Comparison of ENCODE assay signal across 29 mouse cellular contexts in genomic region chr17:37011719-37012118, GRCm38 (mm10). TPM values are rescaled to one million over a fixed set of nuclear protein-coding genes. Genes with fewer than 3 reads are reported as not detected.
DNase-seq lines count a peak whose midpoint lies in the region; ATAC-seq and TF ChIP-seq lines count a peak whose summit lies in the region.
"Had no signal": no experiment of that assay in that cellular context is flagged by ENCODE, and none has a peak within 500 bp of the region (broad histone marks: within the 10 kb centered on the region; RNA-seq: fewer than 3 reads in every experiment).

No protein-coding gene starts in this region.

- H3K27ac ChIP-seq in forebrain, embryonic 15.5 days (replicated peaks) = no peak overlapping the region
- H3K27ac ChIP-seq in forebrain, embryonic 16.5 days (ENCODE audit: low read length) = no peak overlapping the region
- H3K27ac ChIP-seq in ES-Bruce4 (ENCODE audit: insufficient read depth, low read length) = peak overlapping the region; percentile 45
- peak overlapping the region; percentile 10; the same call in 1 of the 2 replicates for H3K27ac ChIP-seq in ES-E14 (ENCODE audit: insufficient read depth, low read depth, low read length, poor library complexity, severe bottlenecking)
- H3K27ac ChIP-seq: embryonic facial prominence, embryonic 10.5 days; embryonic facial prominence, embryonic 12.5 days; forebrain, embryonic 13.5 days had no signal

- peaks cover 18% of the 10 kb centered on the region for H3K4me1 ChIP-seq in forebrain, embryonic 15.5 days
- 0 out of 2 replicates have a peak, but pooled peaks cover 5% of the 10 kb centered on the region for H3K4me1 ChIP-seq in forebrain, embryonic 16.5 days (replicated peaks; ENCODE audit: control insufficient read depth, insufficient read depth, low read length)
- H3K4me1 ChIP-seq in ES-Bruce4 (ENCODE audit: control insufficient read depth, insufficient read depth, low read length) (no peaks in the 10 kb centered on the region), ES-E14 (ENCODE audit: control insufficient read depth in 2 of 2, insufficient read depth in 2 of 2, low read length in 2 of 2, poor library complexity in 1 of 2) (peaks cover 5 to 9% of the 10 kb centered on the region in 2 experiments; a peak in 3 of 4 replicates)
- H3K4me1 ChIP-seq: embryonic facial prominence, embryonic 10.5 days; embryonic facial prominence, embryonic 12.5 days had no signal

- TF ChIP-seq POLR2A in ES-Bruce4 (IDR thresholded peaks at IDR 0.05; ENCODE audit: insufficient read depth, low read length) = no peak

- no peak for TF ChIP-seq CTCF in ES-Bruce4 (IDR thresholded peaks at IDR 0.05; ENCODE audit: low read depth, low read length)

- H3K9me3 ChIP-seq in forebrain, embryonic 15.5 days = no peaks in the 10 kb centered on the region
- no peaks in the 10 kb centered on the region for H3K9me3 ChIP-seq in forebrain, embryonic 16.5 days (ENCODE audit: control insufficient read depth, low read length)
- no peaks in the 10 kb centered on the region for H3K9me3 ChIP-seq in ES-Bruce4 (replicated peaks; ENCODE audit: control insufficient read depth, insufficient read depth, low read length, poor library complexity, severe bottlenecking)
- no peaks in the 10 kb centered on the region for H3K9me3 ChIP-seq in ES-E14 (ENCODE audit: control insufficient read depth, insufficient read depth, low read depth, low read length)
- H3K9me3 ChIP-seq: embryonic facial prominence, embryonic 10.5 days; embryonic facial prominence, embryonic 12.5 days; forebrain, embryonic 13.5 days had no signal

- no peak overlapping the region for H3K4me3 ChIP-seq in forebrain, embryonic 15.5 days
- no peak overlapping the region for H3K4me3 ChIP-seq in forebrain, embryonic 16.5 days (replicated peaks; ENCODE audit: low read length)
- H3K4me3 ChIP-seq in ES-Bruce4 (ENCODE audit: low read depth, low read length) (no peak overlapping the region), ES-E14 (ENCODE audit: insufficient read depth in 1 of 2, low read depth in 1 of 2, low read length in 2 of 2, poor library complexity in 1 of 2, severe bottlenecking in 1 of 2) (no peak overlapping the region)
- H3K4me3 ChIP-seq: embryonic facial prominence, embryonic 10.5 days; embryonic facial prominence, embryonic 12.5 days; forebrain, embryonic 13.5 days had no signal

- no peak overlapping the region for H3K9ac ChIP-seq in forebrain, embryonic 15.5 days (replicated peaks)
- no peak overlapping the region for H3K9ac ChIP-seq in forebrain, embryonic 16.5 days (replicated peaks; ENCODE audit: low read depth, low read length)
- H3K9ac ChIP-seq in ES-Bruce4 (ENCODE audit: low read depth, poor library complexity, severe bottlenecking) = no peak overlapping the region
- no peak overlapping the region for H3K9ac ChIP-seq in ES-E14 (ENCODE audit: insufficient read depth, low read depth, low read length, poor library complexity, severe bottlenecking)
- H3K9ac ChIP-seq: embryonic facial prominence, embryonic 12.5 days; forebrain, embryonic 13.5 days; forebrain, postnatal 0 days had no signal

- DNase-seq in ES-E14 (ENCODE audit: low read depth, low spot score) = no peak
- peak; percentile 63 for DNase-seq in ZHBTc4 (ENCODE audit: low read depth, low spot score)
- no peak for DNase-seq in embryo, embryonic 9.5 days (ENCODE audit: extremely low spot score)
- DNase-seq in ovary, postnatal 10 days (ENCODE audit: low spot score) = no peak
- DNase-seq: adrenal gland, adult 2 months; adrenal gland, postnatal 10 days; adrenal gland, postnatal 25 days; B cell, adult 2 months; cerebellum, adult 18-20 months; cerebellum, adult 8-10 months; cerebellum, adult 9-11 months; cerebellum, postnatal 14 days; cerebellum, postnatal 36 days; embryo, embryonic 11 days; forebrain, postnatal 0 days had no signal

- TF ChIP-seq EP300 in ES-Bruce4 (IDR thresholded peaks at IDR 0.05; ENCODE audit: insufficient read depth, low read depth, low read length) = no peak

- WGBS in forebrain, embryonic 15.5 days = 53% methylated on average over 3 of the region's 3 CpGs
- 69% methylated on average over 3 of the region's 3 CpGs for WGBS in forebrain, embryonic 16.5 days

- H3K36me3 ChIP-seq in forebrain, embryonic 15.5 days = peaks cover 48% of the 10 kb centered on the region
- H3K36me3 ChIP-seq in forebrain, embryonic 16.5 days (ENCODE audit: control insufficient read depth, insufficient read depth) = peaks cover 34% of the 10 kb centered on the region
- H3K36me3 ChIP-seq in ES-Bruce4 (ENCODE audit: control insufficient read depth, insufficient read depth, low read length, poor library complexity, severe bottlenecking) (peaks cover 45% of the 10 kb centered on the region), ES-E14 (ENCODE audit: control insufficient read depth, insufficient read depth, low read length, poor library complexity, severe bottlenecking) (peaks cover 42% of the 10 kb centered on the region)

- H3K4me2 ChIP-seq in forebrain, embryonic 15.5 days (replicated peaks) = no peak overlapping the region
- no peak overlapping the region for H3K4me2 ChIP-seq in forebrain, embryonic 16.5 days (ENCODE audit: low read length)
- H3K4me2 ChIP-seq: embryonic facial prominence, embryonic 12.5 days; forebrain, embryonic 13.5 days had no signal

- ATAC-seq in forebrain, embryonic 15.5 days (replicated peaks) = peak; percentile 27; the same call in 1 of the 2 replicates
- no peak for ATAC-seq in forebrain, embryonic 16.5 days
- ATAC-seq: CD4-positive, CD25-positive, alpha-beta regulatory T cell, adult 4 months; forebrain, embryonic 13.5 days had no signal

- no peaks in the 10 kb centered on the region for H3K27me3 ChIP-seq in forebrain, embryonic 15.5 days
- no peaks in the 10 kb centered on the region for H3K27me3 ChIP-seq in forebrain, embryonic 16.5 days (replicated peaks; ENCODE audit: control insufficient read depth, insufficient read depth, low read length)
- H3K27me3 ChIP-seq in ES-Bruce4 (ENCODE audit: control insufficient read depth, insufficient read depth, low read length, poor library complexity, severe bottlenecking) = no peaks in the 10 kb centered on the region
- H3K27me3 ChIP-seq: CH12.LX; embryonic facial prominence, embryonic 12.5 days; forebrain, embryonic 13.5 days had no signal

- in situ Hi-C loops in ES-E14 (cut with MboI; ENCODE audit: low sequenced_read_pairs in 2 of 2, unreplicated experiment in 2 of 2) = no loop called here

TF ChIP-seq in ES-E14, 5 proteins besides CTCF, POLR2A, EP300 and RAD21:
- TF ChIP-seq ZNF384 (IDR thresholded peaks at IDR 0.05; ENCODE audit: low read depth, low read length) (no peak), HCFC1 (IDR thresholded peaks at IDR 0.05; ENCODE audit: borderline replicate concordance, insufficient read depth, low read length) (no peak), CHD2 (IDR thresholded peaks at IDR 0.05; ENCODE audit: low read depth, low read length) (no peak), MAFK (IDR thresholded peaks at IDR 0.05; ENCODE audit: insufficient read depth, low read depth, low read length) (no peak), ZC3H11A (IDR thresholded peaks at IDR 0.05; ENCODE audit: borderline replicate concordance, low read depth, low read length) (no peak)

RNA-seq across cellular contexts. Expression of gene Zfp57, which starts 10.8 kb away (rescaled TPM):
- 329 and 340 TPM in 2 replicates for polyA plus RNA-seq in forebrain, embryonic 15.5 days (2015; fragmentation: Nextera tagmentation; extraction: Ambion mirVana)
- polyA plus RNA-seq in forebrain, embryonic 16.5 days (2015; fragmentation: Nextera tagmentation; extraction: Ambion mirVana) = 351 and 383 TPM in 2 replicates
- 223 and 254 TPM in 2 replicates for polyA plus RNA-seq in ES-Bruce4 (2011; ENCODE audit: insufficient read depth, insufficient read length, low read depth, missing spikeins)
- 360 and 437 TPM in 2 replicates for total RNA-seq in ES-E14 (2012; rRNA removed)
- total RNA-seq: CH12.LX, MEL had no signal
- polyA plus RNA-seq: CD4-positive, CD25-positive, alpha-beta regulatory T cell, adult 4 months had no signal

RNA-seq across cellular contexts. Expression of gene Mog, which starts 11.5 kb away (rescaled TPM):
- 1.9 and 2.4 TPM in 2 replicates for polyA plus RNA-seq in forebrain, embryonic 15.5 days (2015; fragmentation: Nextera tagmentation; extraction: Ambion mirVana)
- polyA plus RNA-seq in forebrain, embryonic 16.5 days (2015; fragmentation: Nextera tagmentation; extraction: Ambion mirVana) = 1.9 and 2.9 TPM in 2 replicates
- not detected in 2 replicates for polyA plus RNA-seq in ES-Bruce4 (2011; ENCODE audit: insufficient read depth, insufficient read length, low read depth, missing spikeins)
- 0.62 and 0.85 TPM in 2 replicates for total RNA-seq in ES-E14 (2012; rRNA removed)
- total RNA-seq: adrenal gland, adult 2 months; adrenal gland, postnatal 10 days; adrenal gland, postnatal 25 days; adrenal gland, postnatal 4 days; CH12.LX; common myeloid progenitor, adult 5-6 weeks; forebrain, postnatal 0 days; MEL had no signal
- polyA plus RNA-seq: adrenal gland, adult 2 months; brain, embryonic 14.5 days; CD4-positive, CD25-positive, alpha-beta regulatory T cell, adult 4 months had no signal

RNA-seq across cellular contexts. Expression of gene H2-M5, which starts 22.4 kb away (rescaled TPM):
- 2.0 TPM in 2 replicates for polyA plus RNA-seq in forebrain, embryonic 15.5 days (2015; fragmentation: Nextera tagmentation; extraction: Ambion mirVana)
- 1.6 and 2.3 TPM in 2 replicates for polyA plus RNA-seq in forebrain, embryonic 16.5 days (2015; fragmentation: Nextera tagmentation; extraction: Ambion mirVana)
- polyA plus RNA-seq in ES-Bruce4 (2011; ENCODE audit: insufficient read depth, insufficient read length, low read depth, missing spikeins) = 12.6 and 13.2 TPM in 2 replicates
- total RNA-seq in ES-E14 (2012; rRNA removed) = 49.4 and 55.4 TPM in 2 replicates
- total RNA-seq: adrenal gland, adult 2 months; adrenal gland, postnatal 10 days; adrenal gland, postnatal 25 days; common myeloid progenitor, adult 5-6 weeks; MEL had no signal
- polyA plus RNA-seq: adrenal gland, adult 2 months; CD4-positive, CD25-positive, alpha-beta regulatory T cell, adult 4 months had no signal

RNA-seq across cellular contexts. Expression of gene 2410137M14Rik, which starts 30.7 kb away (rescaled TPM):
- polyA plus RNA-seq in forebrain, embryonic 15.5 days (2015; fragmentation: Nextera tagmentation; extraction: Ambion mirVana) = 0.37 TPM in 1 of 2 replicates, not detected in the other
- polyA plus RNA-seq in forebrain, embryonic 16.5 days (2015; fragmentation: Nextera tagmentation; extraction: Ambion mirVana) = 0.25 TPM in 1 of 2 replicates, not detected in the other
- polyA plus RNA-seq in ES-Bruce4 (2011; ENCODE audit: insufficient read depth, insufficient read length, low read depth, missing spikeins) = 2.9 and 4.7 TPM in 2 replicates
- 14.8 and 16.9 TPM in 2 replicates for total RNA-seq in ES-E14 (2012; rRNA removed)
- total RNA-seq: adrenal gland, adult 2 months; adrenal gland, postnatal 10 days; adrenal gland, postnatal 25 days; adrenal gland, postnatal 4 days; CH12.LX; common myeloid progenitor, adult 5-6 weeks; MEL had no signal
- polyA plus RNA-seq: adrenal gland, adult 2 months; CD4-positive, CD25-positive, alpha-beta regulatory T cell, adult 4 months; embryonic facial prominence, embryonic 10.5 days; embryonic facial prominence, embryonic 12.5 days; embryonic facial prominence, embryonic 14.5 days; forebrain, embryonic 11.5 days had no signal

RNA-seq across cellular contexts. Expression of gene Gabbr1, which starts 34.0 kb away (rescaled TPM):
- 50.9 and 53.1 TPM in 2 replicates for polyA plus RNA-seq in forebrain, embryonic 15.5 days (2015; fragmentation: Nextera tagmentation; extraction: Ambion mirVana)
- polyA plus RNA-seq in forebrain, embryonic 16.5 days (2015; fragmentation: Nextera tagmentation; extraction: Ambion mirVana) = 46.0 and 58.6 TPM in 2 replicates
- polyA plus RNA-seq in ES-Bruce4 (2011; ENCODE audit: insufficient read depth, insufficient read length, low read depth, missing spikeins) = 163 and 180 TPM in 2 replicates
- total RNA-seq in ES-E14 (2012; rRNA removed) = 60.9 and 106 TPM in 2 replicates

Comparison
In these comparisons a context has a peak if more than half of its experiments do, and no peak if none do; other contexts are left out.
1. H3K27ac ChIP-seq: peak in ES-Bruce4 (single experiment) and ES-E14 (single experiment); none in forebrain, embryonic 15.5 days (single experiment) and forebrain, embryonic 16.5 days (single experiment).